Mouse (Mus musculus): Measurements from ENCODE around the gene Mb21d2.

Gene Mb21d2

DNA sequence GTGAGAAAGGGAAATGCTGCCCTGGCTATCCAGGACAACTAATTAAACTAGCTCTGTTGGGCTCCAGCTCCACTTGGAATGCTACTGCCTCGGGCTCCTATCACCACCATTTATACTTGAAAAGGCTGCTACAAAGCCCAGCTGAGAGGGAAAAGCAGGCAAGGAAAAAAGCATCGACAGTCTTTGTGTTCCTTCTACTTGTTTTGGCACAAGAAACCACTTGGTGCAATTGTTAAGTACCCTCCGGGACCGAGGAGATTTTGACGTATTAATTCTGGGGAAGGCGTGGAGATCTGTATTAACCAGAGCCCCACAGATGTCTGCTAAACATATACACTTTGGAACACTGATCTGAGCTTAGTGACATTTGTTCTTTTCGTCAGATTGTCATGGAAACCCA, 69.8 kb downstream of the Mb21d2 start:
- no peak for DNase-seq (ENCODE audit: low read depth)

DNA sequence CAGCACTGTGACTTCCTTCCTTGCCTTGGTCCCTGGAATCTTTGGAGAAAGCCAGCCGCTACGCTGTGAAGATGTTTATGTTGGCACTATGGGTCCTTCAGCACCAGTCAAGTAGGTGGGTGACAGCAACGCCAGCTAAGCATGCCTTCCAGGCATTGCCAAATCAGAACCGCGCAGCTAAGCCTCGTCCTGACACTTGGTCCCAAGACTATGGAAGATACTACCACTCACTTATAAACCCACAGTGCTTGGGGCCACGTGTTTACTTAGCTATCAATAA, 70.5 kb downstream of the Mb21d2 start:
- DNase-seq (ENCODE audit: low read depth) = no peak

DNA sequence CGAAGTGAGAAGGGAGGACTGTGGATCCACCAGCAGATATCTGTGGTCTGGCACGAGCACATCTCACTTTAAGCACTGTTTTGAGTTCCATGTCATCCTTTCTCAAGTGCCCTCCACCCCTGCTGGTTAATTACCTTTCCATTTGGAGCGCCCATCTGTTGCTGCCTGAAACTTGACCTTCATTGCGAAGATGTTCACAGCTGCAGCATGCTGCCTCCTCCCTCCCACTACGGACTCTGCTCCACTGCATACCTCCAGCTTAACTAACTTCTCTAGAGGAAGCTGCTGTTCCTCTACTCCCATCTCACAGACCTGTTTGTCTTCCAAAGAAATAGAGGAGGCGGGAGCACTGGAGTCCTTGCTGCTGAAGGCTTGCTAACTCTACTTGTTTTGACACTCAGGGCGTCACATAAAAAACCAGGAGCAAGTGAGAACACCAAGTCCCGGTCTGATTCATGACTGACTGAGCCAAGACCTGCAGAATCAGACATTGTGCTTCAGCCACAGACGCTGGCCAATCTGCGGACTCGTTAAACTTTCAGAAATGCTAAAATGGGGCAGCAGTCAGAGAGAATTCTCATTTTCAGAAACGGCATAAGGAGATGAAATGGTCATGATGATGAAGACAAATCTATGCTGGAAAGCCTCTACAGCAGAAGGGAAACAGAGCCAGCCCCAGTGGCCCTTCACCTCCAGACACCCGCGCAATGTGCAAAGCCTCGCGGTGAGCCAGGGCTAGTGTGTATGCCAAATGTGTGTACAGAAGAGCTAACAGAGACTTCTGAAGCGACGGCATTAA, 71.1 kb downstream of the Mb21d2 start:
- DNase-seq (ENCODE audit: low read depth) = no peak

GRCm38 (mm10) chr16:28851409-28851821, 78.1 kb downstream of the Mb21d2 start:
- DNase-seq (ENCODE audit: low read depth) = no peak

DNA sequence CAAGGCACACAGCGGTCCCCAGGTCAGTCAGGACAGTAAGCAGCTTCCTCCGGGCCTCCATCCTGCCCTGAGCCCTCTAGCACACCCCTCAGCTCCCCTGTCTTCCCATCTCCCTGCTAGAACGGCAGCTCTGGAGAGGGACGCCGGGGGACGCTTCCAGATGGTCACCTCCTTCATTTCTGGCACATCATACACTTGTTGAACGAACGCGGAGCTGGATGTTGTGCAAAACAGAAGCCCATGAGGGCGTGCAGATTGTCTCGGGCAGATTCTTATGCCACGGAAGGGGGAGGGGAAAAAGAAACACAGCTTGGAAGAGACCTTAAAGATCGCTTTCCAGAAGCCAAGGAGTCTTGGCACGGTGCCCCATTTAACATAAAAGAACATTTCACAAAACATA, 78.6 kb downstream of the Mb21d2 start:
- no peak for DNase-seq (ENCODE audit: low read depth)

DNA sequence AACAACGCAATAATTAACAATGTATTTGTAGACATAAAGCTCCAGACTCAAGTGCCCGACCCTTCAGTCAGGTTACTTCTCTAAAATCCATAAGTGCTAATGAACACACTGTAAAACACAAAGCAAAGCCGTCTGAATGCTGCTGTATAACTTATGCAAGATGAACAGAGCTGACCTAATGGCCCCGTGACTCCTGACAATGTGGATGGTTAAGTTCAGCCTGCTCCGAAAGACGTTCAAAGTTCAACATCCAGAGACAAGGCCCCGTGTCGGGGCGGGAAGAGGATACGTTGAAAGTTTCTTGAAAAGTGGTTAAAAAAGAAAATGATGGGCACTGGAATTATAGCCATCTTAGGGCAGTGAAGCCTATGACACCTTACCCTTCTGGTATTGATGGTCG, 83.3 kb downstream of the Mb21d2 start:
- DNase-seq (ENCODE audit: low read depth) = no peak

DNA sequence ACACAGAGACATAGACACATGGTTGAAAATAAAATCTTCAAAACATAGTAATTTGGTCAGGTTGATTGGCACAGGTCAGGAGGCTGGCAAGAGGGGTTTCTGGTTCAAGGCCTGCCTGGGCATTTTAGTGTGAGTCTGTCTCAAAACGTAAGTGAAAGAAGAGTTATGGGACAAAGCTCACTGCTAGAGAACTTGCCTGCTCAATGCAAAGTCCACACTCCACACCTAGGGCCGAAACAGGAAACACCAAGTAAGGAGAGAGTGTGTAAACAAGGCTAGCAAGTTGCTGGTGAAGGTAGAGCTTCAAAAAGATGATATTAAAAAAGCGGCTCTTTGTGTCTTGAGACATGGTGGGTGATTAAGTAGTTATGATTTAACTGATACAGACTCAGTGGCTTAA, 84.1 kb downstream of the Mb21d2 start:
- no peak for DNase-seq (ENCODE audit: low read depth)

DNA sequence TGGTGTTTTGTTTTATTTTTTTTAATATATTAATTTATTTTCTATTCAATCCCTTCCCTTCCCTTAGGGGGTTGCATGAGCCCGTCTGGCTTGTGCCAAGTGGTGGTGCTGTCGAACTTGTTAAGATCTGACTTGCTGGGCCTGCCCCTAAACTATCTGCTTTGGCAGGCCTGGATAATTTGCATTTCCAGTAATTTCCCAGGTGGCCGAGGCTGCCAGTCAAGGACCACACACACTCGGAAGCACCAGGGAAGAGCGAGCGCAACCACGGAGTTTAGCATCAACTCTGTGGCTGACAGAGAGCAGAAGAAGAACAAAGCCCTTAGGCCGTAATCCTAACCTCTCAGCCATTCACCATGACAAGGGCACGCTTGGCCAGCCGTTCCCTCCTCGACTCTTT, 88.4 kb downstream of the Mb21d2 start:
- no peak for DNase-seq (ENCODE audit: low read depth)

DNA sequence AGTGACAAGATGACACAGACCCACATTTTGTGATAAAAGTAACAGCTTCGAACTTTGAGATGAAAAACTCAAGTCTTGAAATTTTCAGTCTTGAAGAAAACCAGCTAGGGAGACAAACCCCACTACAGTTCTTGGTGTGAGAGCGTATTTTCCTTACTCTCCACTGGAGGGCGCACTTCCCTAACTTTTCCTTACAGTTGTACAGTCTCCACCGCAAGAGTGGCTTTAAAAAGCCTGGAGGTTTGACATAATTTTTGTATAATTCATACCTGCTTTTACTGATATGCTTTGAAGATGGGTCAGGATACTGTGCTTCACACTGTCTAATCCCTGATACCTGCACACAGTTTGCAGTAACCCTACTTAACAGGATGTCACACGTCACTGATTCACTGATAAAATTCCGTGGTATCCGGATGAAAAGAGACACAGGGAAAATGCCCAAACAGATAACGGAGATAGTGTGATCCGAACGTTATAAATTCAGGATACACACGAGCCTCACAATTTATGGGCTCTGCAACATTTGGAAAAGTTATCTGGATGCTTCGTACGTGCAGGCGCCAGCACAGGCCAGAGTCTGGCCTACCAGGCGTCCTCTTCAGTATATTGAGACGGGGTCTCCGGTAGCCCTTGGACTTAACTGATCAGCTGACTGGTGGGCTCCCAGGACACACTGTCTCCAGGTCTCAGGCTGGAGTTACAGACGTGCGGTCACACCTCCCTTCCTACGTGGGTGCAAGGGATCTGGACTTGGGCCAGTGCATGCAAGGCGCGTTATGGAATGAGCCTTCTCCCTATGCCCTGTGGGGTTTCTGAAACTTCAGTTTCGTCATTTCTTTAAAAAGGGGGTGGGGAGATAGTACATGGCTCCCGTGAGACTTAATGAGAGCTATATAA, 89.1 kb downstream of the Mb21d2 start:
- DNase-seq (ENCODE audit: low read depth) = peak; percentile 54

GRCm38 (mm10) chr16:28839575-28839974, 89.9 kb downstream of the Mb21d2 start:
- no peak for DNase-seq (ENCODE audit: low read depth)

- DNase-seq (ENCODE audit: low read depth) = peak; percentile 12
Measured at GRCm38 (mm10) chr16:28838016-28838415, 91.5 kb downstream of the Mb21d2 start.

GRCm38 (mm10) chr16:28832085-28832635, 97.3 kb downstream of the Mb21d2 start:
- DNase-seq (ENCODE audit: low read depth) = no peak

GRCm38 (mm10) chr16:28829263-28829955, 100.1 kb downstream of the Mb21d2 start:
- DNase-seq (ENCODE audit: low read depth) = no peak

DNA sequence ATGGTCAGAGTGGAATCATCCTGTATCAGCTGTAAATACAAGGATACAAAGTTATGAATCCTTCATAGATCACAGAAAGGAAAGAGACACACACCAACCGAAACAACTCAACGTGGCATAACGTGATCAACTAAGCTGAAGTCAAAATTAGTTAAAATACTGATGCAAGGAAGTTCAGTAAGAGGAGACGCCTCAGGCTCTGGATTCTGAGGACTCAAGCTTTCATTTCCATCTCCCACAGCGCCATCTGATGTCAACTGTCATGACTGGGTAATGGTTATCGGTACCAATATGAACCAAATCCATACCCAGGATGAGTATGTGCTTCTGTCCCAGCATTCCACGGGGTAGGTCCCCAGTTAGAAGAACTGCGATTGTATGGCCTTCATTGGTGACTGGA, 104.7 kb downstream of the Mb21d2 start:
- no peak for DNase-seq (ENCODE audit: low read depth)

DNA sequence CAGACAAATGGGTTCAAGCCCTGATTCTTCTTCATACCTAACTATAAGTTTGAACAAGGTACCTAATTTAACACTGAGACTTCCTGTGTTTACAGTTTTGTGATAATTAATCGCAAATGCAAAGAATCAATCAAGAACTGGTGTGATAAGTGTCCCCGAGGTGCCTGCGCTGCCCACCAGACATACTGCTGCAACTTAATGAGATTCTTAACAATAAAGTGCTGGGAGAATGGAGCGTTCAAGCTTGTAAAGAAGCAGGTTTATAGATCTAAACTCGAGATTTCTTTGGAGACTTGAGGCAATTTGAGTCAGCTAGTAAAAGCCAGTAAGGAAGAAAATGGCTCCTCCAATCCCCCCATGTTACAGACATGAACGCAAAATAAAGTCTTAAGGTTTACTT, 107.7 kb downstream of the Mb21d2 start:
- no peak for DNase-seq (ENCODE audit: low read depth)

DNA sequence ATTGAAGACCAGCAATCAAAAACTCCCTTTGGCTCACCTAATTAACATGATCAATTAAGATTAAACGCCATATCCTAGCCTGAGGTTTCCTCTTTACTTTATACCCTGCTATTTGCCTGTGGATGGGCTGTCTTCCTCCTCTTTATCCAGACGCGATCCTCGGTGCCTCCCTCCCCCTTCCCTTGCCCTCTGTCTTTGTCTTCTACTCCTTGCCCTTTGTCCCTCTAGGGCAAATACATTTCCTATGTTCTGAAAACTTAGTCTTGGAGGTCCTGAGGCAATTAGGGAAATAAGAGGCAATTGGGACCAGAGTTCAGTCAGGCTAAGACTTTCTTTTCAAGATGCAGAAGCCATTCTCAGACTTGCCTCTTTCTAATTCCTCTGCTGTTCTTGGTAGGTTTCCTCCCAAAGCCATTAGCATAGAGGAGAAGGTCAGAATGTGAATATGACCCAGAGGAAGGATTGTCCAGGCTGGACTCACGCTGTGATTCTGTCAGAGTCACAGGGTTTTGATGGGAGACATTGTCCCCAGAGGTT, 110.7 kb downstream of the Mb21d2 start:
- no peak for DNase-seq (ENCODE audit: low read depth)

DNA sequence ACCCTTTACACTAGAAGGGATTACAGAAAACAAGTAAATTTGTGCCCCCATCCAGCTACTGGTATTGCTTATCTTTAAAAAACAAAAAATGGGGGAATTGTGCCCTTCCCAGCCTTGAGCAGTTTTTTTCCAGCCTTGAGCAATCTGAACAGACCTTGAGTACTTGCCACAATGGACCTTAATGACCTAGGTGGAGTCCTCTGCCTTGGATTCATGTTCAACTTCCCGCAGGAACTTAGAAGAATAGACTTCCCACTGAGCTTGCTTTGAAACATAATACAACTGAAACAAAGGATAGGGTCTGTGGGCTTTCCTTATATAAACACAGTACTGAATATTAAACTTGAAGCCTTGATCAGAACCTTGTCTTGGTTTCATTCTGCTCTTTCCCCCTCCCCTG, 116.2 kb downstream of the Mb21d2 start:
- no peak for DNase-seq (ENCODE audit: low read depth)

DNA sequence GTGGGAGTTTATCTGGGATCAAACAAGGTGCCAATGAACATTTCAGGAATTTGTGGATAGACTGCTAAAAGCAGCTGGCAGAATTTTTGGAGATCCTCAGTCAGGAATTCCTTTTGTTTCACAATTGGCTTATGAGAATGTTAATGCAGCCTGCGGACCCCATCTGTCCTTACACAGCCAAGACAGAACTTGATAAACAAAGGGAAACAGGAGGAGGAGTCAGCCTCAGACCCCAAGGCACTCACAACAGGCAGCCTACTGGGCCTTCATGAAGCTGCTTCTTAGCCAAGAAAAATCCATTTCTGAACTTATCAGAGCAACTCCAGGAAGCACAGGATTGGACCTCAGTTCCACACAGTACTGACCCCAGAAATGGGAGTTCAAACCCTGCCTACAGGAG, 120.4 kb downstream of the Mb21d2 start:
- no peak for DNase-seq (ENCODE audit: low read depth)

GRCm38 (mm10) chr16:28793115-28793514, 136.4 kb downstream of the Mb21d2 start:
- DNase-seq (ENCODE audit: low read depth) = peak; percentile 9
